Mouse (Mus musculus): ENCODE measurements around the gene Rln3.

Gene Rln3

GRCm38 (mm10) chr8:84044900-84045299 is at the start of gene Rln3:
Rln3 (minus strand) TSS chr8:84045000.
- DNase-seq (ENCODE audit: low spot score in 2 of 2) = no peak

- DNase-seq (ENCODE audit: low spot score in 2 of 2) = no peak
Measured at GRCm38 (mm10) chr8:84090585-84090984, 45.8 kb upstream of the Rln3 start.

GRCm38 (mm10) chr8:84089277-84089676 is 44.5 kb upstream of the Rln3 start:
- no peak for DNase-seq (ENCODE audit: low spot score in 2 of 2)

- DNase-seq (ENCODE audit: low spot score in 2 of 2) = no peak
Measured at GRCm38 (mm10) chr8:84087821-84088220, 43.0 kb upstream of the Rln3 start.

GRCm38 (mm10) chr8:84087156-84087555 is 42.4 kb upstream of the Rln3 start:
- no peak for DNase-seq (ENCODE audit: low spot score in 2 of 2)

- DNase-seq (ENCODE audit: low spot score in 2 of 2) = no peak
Measured at GRCm38 (mm10) chr8:84084341-84085115, 39.7 kb upstream of the Rln3 start.

- DNase-seq (ENCODE audit: low spot score in 2 of 2) = no peak
Measured at GRCm38 (mm10) chr8:84083829-84084241, 39.0 kb upstream of the Rln3 start.

GRCm38 (mm10) chr8:84079206-84079605 is 34.4 kb upstream of the Rln3 start:
- DNase-seq (ENCODE audit: low spot score in 2 of 2) = no peak

- DNase-seq (ENCODE audit: low spot score in 2 of 2) = no peak
Measured at GRCm38 (mm10) chr8:84076849-84077248, 32.0 kb upstream of the Rln3 start.

GRCm38 (mm10) chr8:84076412-84076811 is 31.6 kb upstream of the Rln3 start:
- DNase-seq (ENCODE audit: low spot score in 2 of 2) = no peak

GRCm38 (mm10) chr8:84073230-84073976 is 28.6 kb upstream of the Rln3 start:
- no peak for DNase-seq (ENCODE audit: low spot score in 2 of 2)

GRCm38 (mm10) chr8:84072321-84072720 is 27.5 kb upstream of the Rln3 start:
- DNase-seq (ENCODE audit: low spot score in 2 of 2) = no peak

- DNase-seq (ENCODE audit: low spot score in 2 of 2) = no peak
Measured at GRCm38 (mm10) chr8:84071921-84072320, 27.1 kb upstream of the Rln3 start.

- no peak for DNase-seq (ENCODE audit: low spot score in 2 of 2)
Measured at GRCm38 (mm10) chr8:84070667-84071066, 25.9 kb upstream of the Rln3 start.

- no peak for DNase-seq (ENCODE audit: low spot score in 2 of 2)
Measured at GRCm38 (mm10) chr8:84070241-84070640, 25.4 kb upstream of the Rln3 start.

- no peak for DNase-seq (ENCODE audit: low spot score in 2 of 2)
Measured at GRCm38 (mm10) chr8:84069750-84070149, 24.9 kb upstream of the Rln3 start.

- DNase-seq (ENCODE audit: low spot score in 2 of 2) = no peak
Measured at GRCm38 (mm10) chr8:84069169-84069568, 24.4 kb upstream of the Rln3 start.

- no peak for DNase-seq (ENCODE audit: low spot score in 2 of 2)
Measured at GRCm38 (mm10) chr8:84068316-84069035, 23.7 kb upstream of the Rln3 start.

- no peak for DNase-seq (ENCODE audit: low spot score in 2 of 2)
Measured at GRCm38 (mm10) chr8:84067911-84068310, 23.1 kb upstream of the Rln3 start.

- peak; percentile 96 to 97 for DNase-seq (ENCODE audit: low spot score in 2 of 2)
Measured at GRCm38 (mm10) chr8:84067047-84067573, 22.3 kb upstream of the Rln3 start.

GRCm38 (mm10) chr8:84066291-84066930 is 21.6 kb upstream of the Rln3 start, which contains the start of gene Rfx1:
Rfx1 (plus strand) TSS chr8:84066834.
- DNase-seq (ENCODE audit: low spot score in 2 of 2) = peak; percentile 99 to 100

Measured in urinary bladder, postnatal 4 days (tissue).